Mouse (Mus musculus): Measurements from ENCODE around the gene Kbtbd3.

The Kbtbd3 gene

DNA sequence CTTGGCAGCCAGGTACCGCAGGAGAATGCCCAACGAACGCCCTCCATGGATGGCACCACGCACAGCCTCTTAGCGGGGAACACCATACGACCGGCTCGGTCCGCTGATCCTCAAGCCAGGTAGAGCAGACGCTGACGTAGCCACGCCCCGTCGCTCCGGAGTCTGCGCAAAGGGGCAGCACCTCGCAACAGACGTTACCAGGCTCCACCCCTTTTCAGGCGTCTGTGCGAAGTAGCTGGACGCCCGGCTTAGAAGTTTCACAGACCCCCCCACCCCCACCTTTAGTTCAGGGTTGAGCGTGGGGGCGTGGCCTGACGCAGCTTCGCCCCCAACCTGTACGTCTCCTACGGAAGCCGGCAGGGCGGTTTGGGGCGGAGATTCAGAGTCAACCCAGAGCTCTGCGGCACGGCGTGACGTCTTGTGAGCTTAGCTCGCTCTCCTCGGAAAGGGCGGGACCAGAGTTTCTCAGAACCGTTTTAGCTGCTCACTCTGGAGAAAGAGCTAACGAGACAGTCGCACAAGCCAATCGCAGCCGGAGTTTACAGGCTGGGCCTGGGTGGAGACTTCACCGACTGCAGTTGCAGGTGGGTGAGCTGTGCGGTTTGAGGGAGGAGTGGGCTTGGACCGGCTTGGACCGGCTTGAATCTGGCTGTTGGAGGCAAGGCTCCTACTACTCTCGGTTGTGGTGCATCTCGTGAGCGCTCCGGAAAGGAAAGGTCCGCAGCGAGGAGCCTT is at the start of gene Kbtbd3, which contains the start of gene Aasdhppt:
Gene Kbtbd3 (plus strand): TSS at position 483 of the 735 bp plus-strand sequence.
Gene Aasdhppt (minus strand): TSS at position 121 of the 735 bp plus-strand sequence.
- DNase-seq (ENCODE audit: low spot score in 2 of 2): peak; percentile 96 to 98

GRCm38 (mm10) chr9:4259841-4260745 is 49.5 kb upstream of the Kbtbd3 start:
- no peak for DNase-seq (ENCODE audit: low spot score in 2 of 2)

DNA sequence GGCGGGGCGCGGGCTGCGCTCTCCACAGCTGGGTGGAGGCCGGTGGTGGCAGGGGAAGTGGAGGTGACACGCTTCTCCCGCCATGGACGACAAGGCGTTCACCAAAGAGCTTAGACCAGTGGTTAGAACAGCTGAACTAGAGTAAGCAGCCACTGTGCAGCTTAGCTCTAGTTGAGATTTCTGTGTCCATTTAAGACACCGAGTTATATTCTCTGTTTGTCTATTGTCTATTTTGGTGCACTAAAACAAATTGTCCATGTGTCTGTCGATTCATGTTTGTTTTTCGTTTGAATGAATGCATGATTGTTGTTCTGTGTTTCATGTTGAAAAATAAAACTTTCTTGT is 48.9 kb upstream of the Kbtbd3 start:
- no peak for DNase-seq (ENCODE audit: low spot score in 2 of 2)

GRCm38 (mm10) chr9:4266881-4267280 is 42.8 kb upstream of the Kbtbd3 start:
- DNase-seq (ENCODE audit: low spot score in 2 of 2): no peak

DNA sequence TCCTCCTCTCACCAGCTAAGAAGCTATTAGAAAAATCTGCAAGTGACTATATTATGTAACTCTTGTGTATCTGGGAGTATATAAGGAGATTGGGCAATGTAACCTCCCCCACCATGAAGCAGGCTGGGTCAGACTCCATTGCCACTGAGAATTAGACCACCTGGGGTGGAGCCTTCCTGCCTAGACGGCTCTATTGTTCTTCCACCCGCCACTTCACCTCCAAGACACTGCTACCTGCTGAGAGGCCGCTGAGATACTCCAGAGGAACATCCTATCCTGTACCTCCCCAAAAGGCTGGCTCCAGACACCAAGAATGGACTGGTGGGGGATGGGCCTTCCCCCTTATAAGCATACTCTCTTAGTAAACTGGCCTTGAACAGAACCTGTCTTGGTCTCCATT is 25.8 kb upstream of the Kbtbd3 start:
- DNase-seq (ENCODE audit: low spot score in 2 of 2): no peak

DNA sequence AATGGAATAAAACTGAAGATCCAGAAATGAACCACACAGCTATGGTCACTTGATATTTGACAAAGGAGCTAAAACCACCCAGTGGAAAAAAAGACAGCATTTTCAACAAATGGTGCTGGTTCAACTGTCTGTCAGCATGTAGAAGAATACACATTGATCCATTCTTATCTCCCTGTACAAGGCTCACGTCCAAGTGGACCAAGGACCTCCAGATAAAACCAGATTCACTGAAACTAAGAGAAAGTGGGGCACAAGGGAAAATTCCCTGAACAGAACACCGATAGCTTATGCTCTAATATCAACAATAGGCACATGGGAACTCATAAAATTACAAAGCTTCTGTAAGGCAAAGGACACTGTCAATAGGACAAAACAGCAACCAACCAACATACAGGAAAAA is 9.2 kb upstream of the Kbtbd3 start:
- no peak for DNase-seq (ENCODE audit: low spot score in 2 of 2)

DNA sequence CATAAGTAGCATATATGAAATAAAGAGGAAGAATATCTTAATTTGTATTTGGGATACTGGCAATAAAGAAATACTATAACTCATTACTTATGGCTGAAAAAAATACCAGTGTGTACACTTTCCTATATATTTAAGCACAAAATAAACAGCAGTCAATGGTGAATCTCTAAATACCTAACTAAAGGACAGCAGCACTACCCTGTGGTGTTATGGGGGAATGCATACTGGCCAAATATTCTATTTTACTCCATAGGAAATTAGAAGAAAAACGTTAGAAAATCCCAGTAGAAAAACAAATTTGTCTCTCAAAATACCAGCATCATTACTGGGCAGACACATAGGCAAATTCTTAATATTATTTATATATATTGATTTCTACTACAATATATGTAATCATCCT is 4.8 kb upstream of the Kbtbd3 start:
- no peak for DNase-seq (ENCODE audit: low spot score in 2 of 2)

DNA sequence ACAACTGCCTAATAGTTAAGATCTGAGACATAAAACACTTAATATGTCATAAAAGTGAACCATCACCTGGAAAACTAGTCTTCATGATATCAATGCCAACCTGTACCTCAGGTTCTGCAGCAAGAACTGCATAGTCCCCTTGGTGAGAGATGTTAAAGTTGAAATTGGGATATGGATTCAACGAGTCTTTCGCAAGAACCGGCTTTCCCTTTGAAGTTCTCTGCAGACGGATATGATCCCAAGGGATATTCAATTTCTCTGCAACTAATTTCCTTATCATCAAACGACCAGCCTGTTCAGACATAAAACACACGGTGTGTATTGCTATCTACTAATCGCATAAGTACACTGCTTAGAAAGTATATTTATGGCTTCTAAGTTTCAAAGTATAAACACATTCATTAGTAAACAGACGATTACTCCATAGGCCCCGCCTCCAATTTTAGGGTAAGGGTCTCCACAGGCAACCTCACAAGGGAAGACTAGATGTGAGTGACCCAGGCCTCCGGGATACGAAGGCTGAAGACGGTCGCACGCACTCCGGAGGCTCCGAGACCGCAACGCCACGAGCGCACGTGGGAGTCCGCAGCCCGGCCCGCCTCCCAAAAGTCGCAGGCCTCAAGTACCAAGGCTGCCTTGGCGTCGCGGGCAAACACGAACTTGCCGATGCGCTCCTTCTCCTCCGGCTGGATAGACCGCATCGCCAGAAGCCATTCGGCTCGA is 844 bp upstream of the Kbtbd3 start:
- DNase-seq (ENCODE audit: low spot score in 2 of 2): no peak

DNA sequence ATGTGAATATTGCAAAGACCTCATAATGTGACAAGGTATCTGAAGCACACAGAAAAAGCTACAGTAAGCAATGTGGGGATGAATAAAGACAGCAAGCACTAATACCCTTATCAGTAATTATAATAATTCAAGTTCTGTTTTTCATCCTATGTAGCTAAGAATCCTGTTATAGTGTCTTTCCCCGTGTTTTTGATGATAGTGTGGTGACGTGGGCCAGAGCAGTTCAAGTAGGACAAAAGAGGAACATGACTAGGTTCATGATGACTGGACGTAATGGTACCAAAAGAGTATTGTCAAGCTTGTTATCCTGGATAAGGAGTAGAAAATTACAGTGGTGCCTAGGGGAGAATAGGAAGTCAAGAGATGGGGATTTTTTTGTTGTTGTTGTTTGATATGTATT is 1.1 kb downstream of the Kbtbd3 start:
- no peak for DNase-seq (ENCODE audit: low spot score in 2 of 2)

GRCm38 (mm10) chr9:4311162-4311561 is 1.5 kb downstream of the Kbtbd3 start:
- DNase-seq (ENCODE audit: low spot score in 2 of 2): no peak

- no peak for DNase-seq (ENCODE audit: low spot score in 2 of 2)
Observed at GRCm38 (mm10) chr9:4313946-4314345, 4.3 kb downstream of the Kbtbd3 start.

- DNase-seq (ENCODE audit: low spot score in 2 of 2): no peak
Observed at GRCm38 (mm10) chr9:4315746-4316145, 6.1 kb downstream of the Kbtbd3 start.

DNA sequence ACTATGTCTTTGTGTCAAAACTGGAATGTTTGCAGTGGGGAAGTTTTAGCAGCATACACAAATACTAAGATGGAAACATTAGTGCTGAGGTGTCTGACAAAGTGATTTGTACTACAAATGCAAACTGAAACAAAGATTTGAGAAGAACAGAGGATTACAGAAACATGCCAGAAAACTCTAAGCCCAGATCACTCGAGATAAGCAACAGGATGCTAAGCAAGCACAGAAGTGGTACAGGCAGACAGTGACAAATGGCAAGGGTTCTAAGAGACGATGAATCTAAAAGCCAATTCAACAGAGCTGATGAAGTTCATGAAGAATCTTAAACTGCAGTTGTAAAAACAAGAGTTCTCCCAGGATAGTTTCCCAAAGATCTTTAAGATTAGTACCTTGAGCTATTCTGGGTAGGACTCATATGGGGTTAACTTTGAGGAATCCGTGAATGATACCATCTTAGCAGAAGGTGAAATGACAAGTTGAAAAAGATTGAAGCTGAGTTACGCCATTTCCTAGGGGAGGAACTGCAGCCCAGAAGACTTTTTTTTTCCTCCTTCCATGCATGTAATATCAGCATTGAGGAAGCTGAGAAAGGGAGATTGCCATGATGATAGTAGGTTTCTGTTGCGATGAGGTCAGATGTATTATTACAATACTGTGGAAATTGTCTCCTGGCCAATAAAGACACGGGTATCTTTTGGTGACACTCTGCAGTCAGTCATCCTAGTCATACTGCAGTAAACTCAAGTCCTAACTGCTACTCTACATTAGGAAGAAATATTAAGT is 9.5 kb downstream of the Kbtbd3 start:
- no peak for DNase-seq (ENCODE audit: low spot score in 2 of 2)

GRCm38 (mm10) chr9:4353163-4353562 is 43.5 kb downstream of the Kbtbd3 start:
- no peak for DNase-seq (ENCODE audit: low spot score in 2 of 2)

GRCm38 (mm10) chr9:4375828-4376639 is 66.4 kb downstream of the Kbtbd3 start, which contains the start of gene Msantd4:
Msantd4 (plus strand) TSS chr9:4376562.
- peak; percentile 93 to 97 for DNase-seq (ENCODE audit: low spot score in 2 of 2)

DNA sequence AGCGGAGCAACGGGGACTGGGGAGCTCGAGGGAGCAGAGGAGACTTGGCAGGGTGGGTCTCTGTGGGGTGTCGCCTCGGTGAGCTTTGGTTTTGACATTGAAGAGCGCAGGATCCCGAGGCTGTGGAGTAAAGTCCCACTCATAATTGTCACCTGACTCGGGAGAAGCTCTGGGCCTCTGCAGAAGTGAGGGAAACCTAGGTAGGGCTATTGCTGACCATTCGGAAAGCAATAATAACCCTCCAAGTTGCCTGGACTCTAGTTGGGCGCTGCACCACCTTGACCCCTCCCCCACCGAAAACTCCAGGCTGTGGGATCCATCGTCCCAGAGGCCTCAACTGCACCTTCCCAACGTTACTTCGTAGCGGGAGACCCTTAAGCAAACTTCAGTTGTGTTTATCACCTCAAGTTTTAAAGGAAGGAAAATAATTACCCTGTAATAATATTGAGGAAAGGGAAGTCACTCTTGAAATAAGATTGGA is 67.0 kb downstream of the Kbtbd3 start:
- no peak for DNase-seq (ENCODE audit: low spot score in 2 of 2)
